Mouse (Mus musculus) hindbrain, embryonic 12.5 days (tissue): ENCODE results near the gene Eepd1. TPM values are rescaled to one million over a fixed set of nuclear protein-coding genes. Genes with fewer than 3 reads are reported as not detected.
"Not testable (repeated sequence)": the region's sequence is repeated elsewhere in the genome, so short reads cannot be mapped to it uniquely, and the experiment has no call there.

Source experiments
- ATAC-seq: fragments of 200-750 bp; cut with Nextera tagmentation; 2 replicates; pipeline ENCODE4 v1.8.0; 2017; ENCODE audit warnings: moderate TSS enrichment; ENCODE audit not compliant: low FRiP score
- H3K27ac ChIP-seq: fragments of 300-500 bp; sonication (generic); 2 replicates; pipeline ENCODE4 v1.5.1; 2016; ENCODE audit warnings: mild to moderate bottlenecking
- H3K27me3 ChIP-seq: fragments of 300-500 bp; sonication (generic); 2 replicates; pipeline ENCODE4 v1.6.1; 2016; ENCODE audit warnings: mild to moderate bottlenecking
- H3K36me3 ChIP-seq: fragments of 300-500 bp; sonication (generic); 2 replicates; pipeline ENCODE4 v1.6.1; 2016; ENCODE audit warnings: mild to moderate bottlenecking
- H3K4me1 ChIP-seq: fragments of 300-500 bp; sonication (generic); 2 replicates; pipeline ENCODE4 v1.6.1; 2016
- H3K4me2 ChIP-seq: fragments of 300-500 bp; sonication (generic); replicated peaks from 2 replicates; pipeline ENCODE4 v1.6.1; 2016; ENCODE audit warnings: mild to moderate bottlenecking
- H3K4me3 ChIP-seq: fragments of 300-500 bp; sonication (generic); 2 replicates; pipeline ENCODE4 v1.5.1; 2016; ENCODE audit warnings: mild to moderate bottlenecking
- H3K9ac ChIP-seq: fragments of 300-500 bp; sonication (generic); 2 replicates; pipeline ENCODE4 v1.6.1; 2016; ENCODE audit warnings: mild to moderate bottlenecking, moderate library complexity
- H3K9me3 ChIP-seq: fragments of 300-500 bp; sonication (generic); replicated peaks from 2 replicates; pipeline ENCODE4 v1.6.1; 2016; ENCODE audit warnings: mild to moderate bottlenecking
- WGBS: fragments of 180-500 bp; shearing (Covaris S2); methylation state at CpG from one replicate; pipeline ENCODE4 v1.1.7; 2016; 5-methylcytosine and 5-hydroxymethylcytosine counted together
- polyA plus RNA-seq: library from polyadenylated mRNA; unstranded; fragments of >200 nt; fragmentation: Nextera tagmentation; extraction: Ambion mirVana; gene quantifications from 2 replicates; pipeline ENCODE4 v1.2.1, GENCODE M21; 2016

The Eepd1 gene
- polyA plus RNA-seq = 7.5 and 8.0 TPM in 2 replicates

DNA sequence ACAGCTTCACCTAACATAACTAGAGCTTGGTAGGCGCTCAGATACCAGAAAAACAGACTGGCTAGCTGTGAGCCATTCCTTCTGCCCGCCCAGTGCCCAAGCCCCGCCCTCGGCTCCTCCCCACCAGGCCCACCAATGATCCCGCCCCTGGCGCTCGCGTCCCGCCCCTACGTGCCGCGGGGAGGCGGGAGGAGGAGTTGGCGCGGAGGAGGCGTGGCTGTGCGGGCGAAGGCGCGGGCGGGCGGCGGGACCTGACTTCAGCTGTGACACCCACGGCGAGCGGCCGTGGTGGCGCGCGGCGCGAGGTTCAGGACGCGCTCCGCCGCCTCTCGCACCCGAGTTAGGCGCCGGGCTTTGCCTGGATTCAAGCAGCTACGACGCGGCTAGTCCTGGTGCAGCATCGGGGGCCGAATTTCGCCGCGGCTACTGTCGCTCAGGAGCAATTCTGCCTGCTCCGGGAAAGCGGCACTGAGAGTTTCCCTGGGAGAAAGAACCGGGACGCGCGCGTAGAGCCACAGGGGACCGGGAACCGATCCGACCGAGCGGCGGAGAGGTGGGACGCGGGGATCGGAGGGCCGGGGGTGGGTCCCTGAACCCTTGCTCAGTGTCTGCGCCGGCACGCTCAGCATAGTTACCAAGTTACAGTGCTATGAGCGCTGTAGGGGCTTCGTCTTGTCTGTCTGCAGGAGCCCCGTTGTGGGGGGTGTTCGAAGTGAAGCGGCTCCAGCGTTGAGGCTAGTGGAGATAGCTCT, at the start of gene Eepd1:
Gene Eepd1 (plus strand): TSS at position 204 of the 752 bp plus-strand sequence.
- H3K27ac ChIP-seq = 0 out of 2 replicates have a peak within 1 kb of the TSS, but pooled peaks have one; percentile 40
- H3K36me3 ChIP-seq = no peaks in the 10 kb centered on the region
- ATAC-seq = peak; percentile 99
- no peaks in the 10 kb centered on the region for H3K9me3 ChIP-seq
- H3K27me3 ChIP-seq = peaks cover 6% of the 10 kb centered on the region; the same call in 1 of the 2 replicates
- H3K4me1 ChIP-seq = peaks cover 9% of the 10 kb centered on the region
- peak within 1 kb of the TSS; percentile 72 for H3K4me3 ChIP-seq
- peak within 1 kb of the TSS; percentile 88 for H3K4me2 ChIP-seq
- H3K9ac ChIP-seq = peak within 1 kb of the TSS; percentile 73
- WGBS = under 1% methylated on average over 74 of the region's 75 CpGs

DNA sequence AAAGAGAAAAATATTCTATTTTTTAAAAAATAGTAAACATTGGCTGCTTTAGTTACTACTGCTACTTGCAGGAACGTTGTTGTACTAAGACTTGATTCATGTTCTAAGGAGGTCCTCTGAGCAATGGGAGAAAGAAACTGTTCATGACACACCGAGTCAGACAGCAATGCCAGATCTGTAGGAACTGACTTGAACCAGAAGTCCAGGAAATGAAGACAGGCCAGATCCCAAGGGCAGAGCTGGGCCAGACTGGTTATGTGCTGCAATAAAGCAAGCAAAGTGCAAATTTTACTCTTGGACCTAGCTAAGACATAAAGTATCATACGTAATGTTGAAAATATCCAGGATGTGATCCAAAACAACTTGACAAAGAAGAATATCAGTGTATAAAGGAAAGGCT, 42.5 kb upstream of the Eepd1 start:
- ATAC-seq = no peak
- no peak overlapping the region for H3K4me2 ChIP-seq
- H3K4me3 ChIP-seq = no peak overlapping the region
- no peaks in the 10 kb centered on the region for H3K27me3 ChIP-seq
- no peaks in the 10 kb centered on the region for H3K36me3 ChIP-seq
- no peak overlapping the region for H3K9ac ChIP-seq
- 91% methylated on average over 3 of the region's 3 CpGs for WGBS
- H3K9me3 ChIP-seq = no peaks in the 10 kb centered on the region
- no peaks in the 10 kb centered on the region for H3K4me1 ChIP-seq
- no peak overlapping the region for H3K27ac ChIP-seq

- not testable (repeated sequence) for H3K27ac ChIP-seq, H3K9me3 ChIP-seq, H3K4me2 ChIP-seq, H3K36me3 ChIP-seq, H3K27me3 ChIP-seq, H3K4me3 ChIP-seq, H3K9ac ChIP-seq, H3K4me1 ChIP-seq, ATAC-seq
- 88% methylated on average over 5 of the region's 5 CpGs for WGBS
Observed at GRCm38 (mm10) chr9:25440046-25440445, 41.3 kb upstream of the Eepd1 start.

GRCm38 (mm10) chr9:25442041-25442440, 39.3 kb upstream of the Eepd1 start:
- Histone ChIP-seq H3K27me3 (no peaks in the 10 kb centered on the region), H3K4me2 (no peak overlapping the region), H3K9me3 (no peaks in the 10 kb centered on the region), H3K27ac (no peak overlapping the region), H3K9ac (no peak overlapping the region), H3K4me3 (no peak overlapping the region), H3K36me3 (no peaks in the 10 kb centered on the region), H3K4me1 (no peaks in the 10 kb centered on the region)
- no peak for ATAC-seq

- H3K4me1 ChIP-seq = no peaks in the 10 kb centered on the region
- H3K9me3 ChIP-seq = no peaks in the 10 kb centered on the region
- H3K36me3 ChIP-seq = no peaks in the 10 kb centered on the region
- H3K4me3 ChIP-seq = no peak overlapping the region
- no peak for ATAC-seq
- no peaks in the 10 kb centered on the region for H3K27me3 ChIP-seq
- 81% methylated on average over 3 of the region's 3 CpGs for WGBS
- no peak overlapping the region for H3K9ac ChIP-seq
- no peak overlapping the region for H3K4me2 ChIP-seq
- no peak overlapping the region for H3K27ac ChIP-seq
Observed at GRCm38 (mm10) chr9:25443029-25443428, 38.3 kb upstream of the Eepd1 start.

DNA sequence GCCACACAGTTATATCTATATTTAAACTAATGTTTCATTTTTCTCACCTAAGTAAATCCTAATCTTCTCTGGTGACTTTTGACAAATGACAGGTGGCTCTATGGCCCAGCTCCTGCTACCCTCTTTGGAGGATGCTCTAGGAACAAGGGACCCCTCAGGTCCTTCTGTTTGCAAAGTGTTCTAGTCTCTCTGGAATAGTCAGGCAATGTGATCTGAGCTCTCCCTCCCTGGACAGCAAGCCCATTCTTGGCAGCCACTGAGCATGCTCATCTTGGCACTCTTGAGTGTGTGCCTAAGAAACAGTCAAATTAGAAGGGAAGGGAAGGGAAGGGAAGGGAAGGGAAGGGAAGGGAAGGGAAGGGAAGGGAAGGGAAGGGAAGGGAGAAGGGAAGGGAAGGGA, 37.8 kb upstream of the Eepd1 start:
- Histone ChIP-seq H3K36me3 (no peaks in the 10 kb centered on the region), H3K4me3 (no peak overlapping the region), H3K4me1 (no peaks in the 10 kb centered on the region), H3K4me2 (no peak overlapping the region), H3K9me3 (no peaks in the 10 kb centered on the region), H3K27me3 (no peaks in the 10 kb centered on the region), H3K27ac (no peak overlapping the region), H3K9ac (no peak overlapping the region)
- no peak for ATAC-seq

DNA sequence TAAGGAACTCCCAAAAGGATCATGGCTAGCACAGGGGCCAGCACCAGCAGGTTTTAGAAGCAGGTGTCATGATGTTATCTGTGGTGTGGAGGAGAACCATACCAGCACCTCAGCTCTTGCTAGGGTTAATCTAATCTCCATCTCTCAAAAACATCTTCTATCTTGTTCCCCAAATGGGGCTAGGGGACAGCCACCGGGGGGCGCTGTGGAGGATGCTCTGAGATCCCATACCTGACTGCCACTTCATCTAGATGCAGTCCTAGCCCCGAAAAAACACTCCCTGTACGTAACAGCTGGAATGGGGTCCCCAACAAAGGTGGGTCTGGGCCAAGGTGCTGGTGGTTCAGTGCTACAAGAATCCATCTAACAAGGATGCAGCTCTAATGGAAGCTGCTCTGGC, 31.0 kb upstream of the Eepd1 start:
- Histone ChIP-seq H3K36me3 (no peaks in the 10 kb centered on the region), H3K9ac (no peak overlapping the region), H3K9me3 (no peaks in the 10 kb centered on the region), H3K4me2 (no peak overlapping the region), H3K4me3 (no peak overlapping the region), H3K4me1 (no peaks in the 10 kb centered on the region), H3K27ac (no peak overlapping the region), H3K27me3 (no peaks in the 10 kb centered on the region)
- WGBS = 63% methylated on average over 4 of the region's 4 CpGs
- no peak for ATAC-seq

- H3K4me3 ChIP-seq = no peak overlapping the region
- WGBS = 81% methylated on average over 2 of the region's 2 CpGs
Observed at GRCm38 (mm10) chr9:25455027-25455426, 26.3 kb upstream of the Eepd1 start.

DNA sequence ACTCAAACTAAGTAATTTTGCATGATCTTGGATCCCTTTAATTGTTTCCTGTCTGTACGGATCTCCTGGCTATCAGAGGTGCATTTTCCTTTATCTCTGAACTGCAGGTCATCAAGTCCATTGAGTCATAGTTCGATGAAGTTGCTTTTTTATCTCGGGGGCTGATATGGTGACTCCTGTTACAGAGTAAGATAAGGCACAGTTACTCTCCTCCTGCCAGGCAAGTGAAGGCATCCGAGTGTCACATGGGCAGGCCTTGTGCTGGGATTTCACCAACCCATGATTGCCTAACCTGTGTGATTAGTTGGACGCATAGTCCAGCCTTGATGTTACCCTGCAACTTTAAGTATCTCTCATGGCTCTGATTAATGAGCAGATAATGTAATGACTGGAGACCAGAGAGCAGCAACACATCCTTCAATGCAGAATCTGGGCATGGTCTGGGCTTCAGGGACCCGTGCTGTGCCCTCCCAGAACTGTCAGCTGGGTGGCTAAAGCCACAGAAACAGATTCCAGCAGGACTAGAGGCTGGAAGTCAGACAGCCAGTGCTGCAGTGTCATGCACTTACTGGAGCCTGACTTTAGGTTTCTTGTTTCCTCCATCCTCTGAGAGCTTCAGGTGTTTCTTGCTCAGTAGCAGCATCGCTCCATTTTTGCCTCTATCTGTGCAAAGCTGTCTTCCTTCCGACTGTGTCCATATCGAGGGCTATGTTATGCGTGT, 20.4 kb upstream of the Eepd1 start:
- Histone ChIP-seq H3K4me1 (no peaks in the 10 kb centered on the region), H3K9ac (no peak overlapping the region), H3K27me3 (no peaks in the 10 kb centered on the region), H3K36me3 (no peaks in the 10 kb centered on the region), H3K27ac (no peak overlapping the region), H3K4me2 (no peak overlapping the region), H3K9me3 (no peaks in the 10 kb centered on the region), H3K4me3 (no peak overlapping the region)
- ATAC-seq = no peak
- 86% methylated on average over 10 of the region's 10 CpGs for WGBS

More at GRCm38 (mm10) chr9:25455027-25455426, 26.3 kb upstream of the Eepd1 start:
- Histone ChIP-seq H3K27ac (no peak overlapping the region), H3K9me3 (0 out of 2 replicates have a peak, but pooled peaks cover 3% of the 10 kb centered on the region), H3K36me3 (no peaks in the 10 kb centered on the region), H3K4me1 (no peaks in the 10 kb centered on the region), H3K27me3 (no peaks in the 10 kb centered on the region), H3K4me2 (no peak overlapping the region), H3K9ac (no peak overlapping the region)
- no peak for ATAC-seq

- H3K9me3 ChIP-seq = no peaks in the 10 kb centered on the region
- ATAC-seq = no peak
- WGBS = 82% methylated on average over 1 of the region's 1 CpGs
- no peaks in the 10 kb centered on the region for H3K4me1 ChIP-seq
- H3K4me2 ChIP-seq = no peak overlapping the region
- no peak overlapping the region for H3K27ac ChIP-seq
- no peaks in the 10 kb centered on the region for H3K36me3 ChIP-seq
- H3K9ac ChIP-seq = no peak overlapping the region
- no peak overlapping the region for H3K4me3 ChIP-seq
- no peaks in the 10 kb centered on the region for H3K27me3 ChIP-seq
Observed at GRCm38 (mm10) chr9:25464305-25464704, 17.0 kb upstream of the Eepd1 start.

GRCm38 (mm10) chr9:25479392-25480020, 1.8 kb upstream of the Eepd1 start:
- Histone ChIP-seq H3K9ac (no peak overlapping the region), H3K4me3 (no peak overlapping the region), H3K27me3 (peaks cover 6% of the 10 kb centered on the region; the same call in 1 of the 2 replicates), H3K9me3 (no peaks in the 10 kb centered on the region), H3K36me3 (no peaks in the 10 kb centered on the region), H3K4me2 (no peak overlapping the region), H3K27ac (no peak overlapping the region), H3K4me1 (peaks cover 9% of the 10 kb centered on the region; the same call in 1 of the 2 replicates)
- 89% methylated on average over 7 of the region's 7 CpGs for WGBS
- no peak for ATAC-seq

DNA sequence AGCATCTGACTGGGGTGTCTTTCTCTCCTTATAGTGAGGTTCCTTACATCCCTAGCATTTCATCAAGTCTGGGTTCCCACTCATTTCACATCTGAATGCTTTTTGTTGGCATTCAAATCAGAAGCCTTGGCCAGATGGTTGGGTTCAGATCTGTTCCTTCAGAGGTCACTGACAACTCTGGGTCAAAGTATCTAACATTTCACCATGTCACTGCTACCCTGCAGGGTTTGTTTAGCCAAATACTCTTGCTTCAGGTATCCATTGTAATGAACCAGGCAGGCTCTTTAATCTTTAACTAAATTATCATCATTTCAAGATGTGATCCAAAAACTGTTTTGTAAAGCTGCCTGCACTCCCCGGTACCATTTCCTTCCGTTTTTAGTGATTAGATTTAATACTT, 671 bp upstream of the Eepd1 start:
- Histone ChIP-seq H3K4me3 (no peak overlapping the region), H3K9me3 (no peaks in the 10 kb centered on the region), H3K4me1 (peaks cover 9% of the 10 kb centered on the region), H3K4me2 (peak overlapping the region; percentile 88), H3K36me3 (no peaks in the 10 kb centered on the region), H3K27ac (no peak overlapping the region), H3K9ac (no peak overlapping the region), H3K27me3 (peaks cover 6% of the 10 kb centered on the region; the same call in 1 of the 2 replicates)
- no peak for ATAC-seq
- 81% methylated on average over 2 of the region's 2 CpGs for WGBS
